Mouse (Mus musculus) myocyte (in vitro differentiated cells): ENCODE results near the gene Cdc27.
"Not testable (repeated sequence)": the region's sequence is repeated elsewhere in the genome, so short reads cannot be mapped to it uniquely, and the experiment has no call there.

Experiments
- E2F4 ChIP-seq: IDR thresholded peaks from one replicate; pipeline ENCODE4 v1.6.1; 2011; ENCODE audit warnings: mild to moderate bottlenecking, control low read depth, moderate library complexity; ENCODE audit not compliant: insufficient read depth
- MAX ChIP-seq: IDR thresholded peaks from one replicate; pipeline ENCODE4 v1.6.1; 2011; ENCODE audit warnings: low read depth, mild to moderate bottlenecking, control low read depth
- MYOG ChIP-seq, 3 experiments: IDR thresholded peaks; one replicate each; pipeline ENCODE4 v1.6.1; 2011; ENCODE audit warnings: control low read depth in 2 of 3, low read depth in 2 of 3, mild to moderate bottlenecking in 2 of 3; ENCODE audit not compliant: insufficient read length in 2 of 3, control insufficient read depth in 1 of 3, insufficient read depth in 1 of 3
- POLR2A ChIP-seq: IDR thresholded peaks from one replicate; pipeline ENCODE4 v1.6.1; 2011; ENCODE audit warnings: low read depth, mild to moderate bottlenecking, control low read depth, moderate library complexity; ENCODE audit not compliant: insufficient read length
- POLR2AphosphoS2 ChIP-seq: IDR thresholded peaks from one replicate; pipeline ENCODE4 v1.6.1; 2011; ENCODE audit warnings: low read depth, control low read depth; ENCODE audit not compliant: insufficient read length
- TCF12 ChIP-seq: IDR thresholded peaks from one replicate; pipeline ENCODE4 v1.6.1; 2011; ENCODE audit warnings: mild to moderate bottlenecking, control low read depth; ENCODE audit not compliant: poor library complexity, insufficient read depth, severe bottlenecking
- TCF3 ChIP-seq: IDR thresholded peaks from one replicate; pipeline ENCODE4 v1.6.1; 2011; ENCODE audit warnings: low read depth, control low read depth; ENCODE audit not compliant: insufficient read length
- USF1 ChIP-seq: IDR thresholded peaks from one replicate; pipeline ENCODE4 v1.6.1; 2011; ENCODE audit warnings: low read depth, mild to moderate bottlenecking, control low read depth, moderate library complexity

DNA sequence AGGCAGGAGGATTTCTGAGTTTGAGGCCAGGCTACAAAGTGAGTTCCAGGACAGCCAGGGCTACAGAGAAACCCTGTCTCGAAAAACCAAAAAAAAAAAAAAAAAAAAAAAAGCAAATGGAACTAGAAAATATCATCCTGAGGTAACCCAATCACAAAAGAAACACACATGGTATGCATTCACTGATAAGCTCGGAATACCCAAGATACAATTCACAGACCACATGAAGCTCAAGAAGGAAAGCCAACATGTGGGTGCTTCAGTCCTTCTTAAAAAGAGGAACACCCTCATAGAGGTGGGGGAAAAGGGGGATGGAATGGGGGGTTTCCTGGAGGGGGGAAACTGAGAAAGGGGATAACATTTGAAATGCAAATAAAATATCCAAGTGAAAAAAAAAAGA, 7.1 kb downstream of the Cdc27 start:
- not testable (repeated sequence) for TF ChIP-seq POLR2A; E2F4; TCF3; POLR2AphosphoS2; TCF12; MYOG (IDR thresholded peaks at IDR 0.05; ENCODE audit: control insufficient read depth in 1 of 3, insufficient read depth in 1 of 3, insufficient read length in 2 of 3, low read depth in 2 of 3); USF1; MAX
